Mouse (Mus musculus) thymus, postnatal 36 days (tissue): ENCODE results near the gene Tmcc1.

ENCODE experiments used
- DNase-seq, 2 experiments: peaks; one replicate each; pipeline ENCODE4 v3.0.0; 2022; ENCODE audit warnings: mixed read lengths in 2 of 2

The Tmcc1 gene

DNA sequence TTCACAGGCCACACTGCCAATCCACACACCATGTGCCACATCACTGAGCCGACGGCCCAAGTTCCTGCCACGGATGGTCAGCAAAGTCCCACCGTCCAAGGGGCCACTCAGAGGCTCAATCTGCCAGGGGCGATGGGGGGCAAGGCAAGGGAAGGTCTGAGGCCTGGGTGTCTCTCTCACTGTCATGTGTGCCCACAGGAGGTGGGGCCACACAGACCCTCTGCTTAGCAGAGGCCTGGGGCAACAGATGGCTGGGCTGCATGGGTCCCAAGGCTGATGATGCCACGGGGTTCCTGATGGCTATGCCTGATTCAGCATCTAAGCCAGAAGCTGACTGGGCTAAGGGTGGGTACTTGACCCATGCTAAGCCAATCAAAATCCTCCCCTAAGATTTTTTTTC is 224.6 kb downstream of the Tmcc1 start:
- DNase-seq, result no peak
